Mouse (Mus musculus) heart, adult 8-10 months (tissue): Measurements from ENCODE around the gene Tubg1. TPM values are rescaled to one million over a fixed set of nuclear protein-coding genes. Genes with fewer than 3 reads are reported as not detected.
A peak's percentile ranks its signal among the peaks of the same experiment; 100 is the strongest.

Source experiments
- DNase-seq: peaks from one replicate; pipeline ENCODE4 v3.0.0; 2022; ENCODE audit warnings: low spot score
- total RNA-seq, 4 experiments: library from RNA; stranded (reverse); gene quantifications; 2 replicates each; pipeline ENCODE4 v1.2.4; 2022

Gene Tubg1
- total RNA-seq = 10 to 100 TPM; 23.2 to 27.3 (median 25.4) TPM

DNA sequence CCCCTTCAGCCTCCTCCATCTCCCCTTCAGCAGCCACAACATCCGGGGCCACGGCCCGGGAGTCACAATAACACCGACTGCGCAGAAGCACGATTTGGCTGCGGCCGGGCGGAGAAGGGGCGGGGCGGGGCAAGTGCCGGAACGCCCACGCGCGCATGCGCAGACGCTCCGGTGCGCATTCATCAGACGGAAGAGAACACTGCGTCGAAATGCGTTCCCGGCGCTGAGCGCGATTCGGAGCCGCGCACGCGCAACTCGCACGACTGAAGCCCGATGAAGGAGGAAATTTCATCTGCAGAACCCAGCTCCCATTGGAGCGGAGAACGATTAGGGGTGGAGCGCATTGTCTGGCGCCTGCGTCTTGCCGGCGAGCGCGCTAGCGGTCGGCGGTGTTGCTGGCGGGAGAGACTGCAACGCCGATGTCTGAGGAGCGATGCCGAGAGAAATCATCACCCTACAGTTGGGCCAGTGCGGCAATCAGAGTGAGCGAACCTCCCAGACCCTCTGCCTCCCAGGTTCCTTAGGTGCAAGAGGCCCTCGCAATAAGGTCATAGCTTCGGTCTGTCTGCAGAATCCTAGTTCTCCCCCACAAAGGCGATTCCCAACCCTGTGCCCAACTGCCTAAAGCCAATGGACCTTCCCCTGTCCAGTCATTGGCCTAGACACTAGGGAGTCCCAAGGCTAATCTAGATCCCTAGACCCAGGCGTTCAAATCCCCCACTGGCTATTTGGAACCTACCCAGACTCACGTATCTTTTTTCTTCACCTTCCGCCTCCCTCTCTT is at the start of gene Tubg1, which contains the start of gene Retreg3:
Tubg1 (plus strand) TSS at position 178 of the 784 bp plus-strand sequence.
Retreg3 (minus strand) TSS at position 133 of the 784 bp plus-strand sequence.
- peak; percentile 98 for DNase-seq

DNA sequence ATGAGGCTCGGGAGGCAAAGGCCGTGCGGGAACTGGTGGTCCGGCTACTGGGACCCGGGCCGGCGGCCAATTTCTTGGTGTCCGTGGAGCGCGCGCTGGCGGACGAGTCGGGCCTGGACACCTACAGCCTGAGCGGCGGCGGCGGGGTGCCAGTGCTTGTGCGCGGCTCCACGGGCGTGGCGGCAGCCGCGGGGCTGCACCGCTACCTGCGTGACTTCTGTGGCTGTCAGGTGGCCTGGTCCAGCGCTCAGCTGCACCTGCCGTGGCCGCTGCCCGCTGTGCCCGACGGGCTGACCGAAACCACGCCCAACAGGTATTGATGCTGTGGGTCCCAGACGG is 49.6 kb upstream of the Tubg1 start:
- DNase-seq = no peak

DNA sequence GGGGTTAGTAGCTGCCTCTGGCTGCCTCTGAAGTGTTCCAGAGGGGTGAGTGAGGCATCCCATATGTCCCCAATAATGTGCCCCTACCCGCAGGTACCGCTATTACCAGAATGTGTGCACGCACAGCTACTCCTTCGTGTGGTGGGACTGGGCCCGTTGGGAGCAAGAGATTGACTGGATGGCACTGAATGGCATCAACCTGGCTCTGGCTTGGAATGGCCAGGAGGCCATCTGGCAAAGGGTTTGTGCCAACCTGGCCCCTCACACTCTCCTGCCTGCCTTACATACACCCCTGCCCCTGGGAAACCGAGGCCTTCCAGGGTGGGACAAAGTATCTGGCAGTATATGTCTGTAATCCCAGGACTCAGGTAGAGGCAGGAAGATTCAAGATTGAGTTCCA is 48.8 kb upstream of the Tubg1 start:
- no peak for DNase-seq

DNA sequence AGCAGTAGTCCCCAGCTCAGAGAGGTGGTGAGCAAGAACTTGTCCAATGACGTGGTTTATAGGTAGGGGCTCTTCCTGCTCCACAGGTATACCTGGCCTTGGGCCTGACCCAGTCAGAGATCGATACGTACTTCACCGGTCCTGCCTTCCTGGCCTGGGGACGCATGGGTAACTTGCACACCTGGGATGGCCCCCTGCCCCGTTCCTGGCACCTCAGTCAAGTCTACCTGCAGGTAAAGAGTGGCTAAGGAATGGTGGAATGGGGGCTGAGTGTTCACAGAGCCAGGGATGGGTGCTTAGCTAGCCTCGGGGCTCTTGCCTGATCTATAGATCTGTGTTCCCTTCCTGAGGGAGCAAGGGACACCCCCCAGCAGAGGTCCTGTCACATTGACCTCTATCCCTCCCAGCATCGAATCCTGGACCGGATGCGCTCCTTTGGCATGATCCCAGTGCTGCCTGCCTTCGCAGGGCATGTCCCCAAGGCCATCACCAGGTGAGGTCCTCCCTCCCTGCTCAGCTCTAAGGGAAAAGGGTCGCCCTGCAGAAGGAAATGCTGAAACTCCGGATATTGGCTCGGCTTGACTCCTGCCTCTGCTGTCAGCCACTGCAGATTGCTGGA is 47.8 kb upstream of the Tubg1 start:
- DNase-seq = no peak

DNA sequence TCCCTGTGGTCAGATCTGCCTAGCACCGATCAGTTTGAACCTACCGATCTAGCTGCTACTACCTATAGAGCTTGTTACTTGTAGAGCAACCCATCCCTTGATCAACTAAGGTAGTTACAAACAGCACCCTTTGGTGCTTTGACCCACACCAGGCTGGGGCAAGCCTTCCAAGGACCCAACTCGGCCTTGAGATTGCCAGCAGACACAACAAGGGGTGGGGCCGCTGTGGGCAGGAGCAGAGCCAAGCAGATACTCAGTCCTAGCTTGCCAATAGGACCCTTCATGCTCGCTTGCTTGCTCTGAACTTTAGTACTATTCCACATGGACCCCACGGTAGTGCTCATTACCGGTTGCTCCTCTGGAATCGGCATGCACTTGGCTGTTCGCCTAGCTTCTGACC is 41.6 kb upstream of the Tubg1 start, which contains the start of gene Hsd17b1:
Hsd17b1 (plus strand) TSS at position 291 of the 400 bp plus-strand sequence.
- DNase-seq = no peak

DNA sequence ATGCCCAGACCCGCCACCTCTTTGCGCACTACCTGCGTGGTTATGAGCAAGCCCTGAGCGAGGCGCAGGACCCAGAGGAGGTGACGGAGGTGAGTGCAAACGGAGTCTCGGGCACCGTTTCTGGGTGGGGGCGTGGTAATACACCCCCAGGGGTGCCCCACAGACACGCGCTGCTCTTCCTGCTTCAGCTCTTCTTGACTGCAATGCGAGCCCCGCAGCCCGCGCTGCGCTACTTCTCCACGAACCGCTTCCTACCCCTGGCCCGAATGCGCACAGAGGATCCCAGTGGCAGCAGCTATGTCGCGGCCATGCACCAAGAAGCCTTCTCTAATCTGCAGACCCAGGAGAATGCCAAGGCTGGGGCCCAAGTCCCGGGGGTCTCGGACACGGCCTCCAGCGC is 40.0 kb upstream of the Tubg1 start:
- DNase-seq = no peak

DNA sequence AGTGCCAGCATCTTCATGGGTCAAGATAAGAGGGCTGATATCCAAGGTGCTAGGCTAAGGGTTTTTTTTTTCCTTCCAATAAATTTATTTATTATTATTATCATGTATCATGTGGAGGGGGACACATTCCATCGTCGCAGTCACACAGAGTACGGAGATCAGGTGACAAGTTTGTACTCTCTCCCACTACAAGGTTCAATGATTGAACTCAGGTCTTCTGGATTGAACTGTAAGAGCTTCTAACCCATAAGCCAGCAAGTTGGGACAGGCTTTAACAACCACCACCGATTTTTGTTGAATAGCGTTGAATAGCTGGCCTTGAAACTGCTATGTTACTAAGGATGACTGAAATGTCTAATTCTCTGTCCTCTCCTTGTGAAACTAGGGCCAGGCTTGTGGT is 39.3 kb upstream of the Tubg1 start:
- no peak for DNase-seq

DNA sequence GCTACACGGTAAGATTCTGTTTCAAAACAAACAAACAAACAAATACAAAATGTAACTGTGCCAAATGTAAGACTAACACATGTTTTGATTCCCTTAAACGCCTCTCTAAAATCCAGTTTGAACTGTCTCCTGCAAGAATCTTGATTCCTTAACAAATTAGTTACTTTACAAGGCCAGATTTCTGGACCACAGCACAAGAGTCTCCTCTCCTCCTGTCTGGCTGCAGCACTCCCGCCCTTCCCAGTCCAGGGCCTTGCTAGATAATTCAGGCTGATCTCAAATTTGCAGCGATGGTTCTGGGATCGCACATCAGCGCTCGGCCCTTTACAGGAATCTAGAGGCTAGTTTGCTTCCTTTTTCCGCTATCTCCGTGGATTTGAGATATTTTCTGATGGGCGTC is 38.1 kb upstream of the Tubg1 start:
- DNase-seq = no peak

DNA sequence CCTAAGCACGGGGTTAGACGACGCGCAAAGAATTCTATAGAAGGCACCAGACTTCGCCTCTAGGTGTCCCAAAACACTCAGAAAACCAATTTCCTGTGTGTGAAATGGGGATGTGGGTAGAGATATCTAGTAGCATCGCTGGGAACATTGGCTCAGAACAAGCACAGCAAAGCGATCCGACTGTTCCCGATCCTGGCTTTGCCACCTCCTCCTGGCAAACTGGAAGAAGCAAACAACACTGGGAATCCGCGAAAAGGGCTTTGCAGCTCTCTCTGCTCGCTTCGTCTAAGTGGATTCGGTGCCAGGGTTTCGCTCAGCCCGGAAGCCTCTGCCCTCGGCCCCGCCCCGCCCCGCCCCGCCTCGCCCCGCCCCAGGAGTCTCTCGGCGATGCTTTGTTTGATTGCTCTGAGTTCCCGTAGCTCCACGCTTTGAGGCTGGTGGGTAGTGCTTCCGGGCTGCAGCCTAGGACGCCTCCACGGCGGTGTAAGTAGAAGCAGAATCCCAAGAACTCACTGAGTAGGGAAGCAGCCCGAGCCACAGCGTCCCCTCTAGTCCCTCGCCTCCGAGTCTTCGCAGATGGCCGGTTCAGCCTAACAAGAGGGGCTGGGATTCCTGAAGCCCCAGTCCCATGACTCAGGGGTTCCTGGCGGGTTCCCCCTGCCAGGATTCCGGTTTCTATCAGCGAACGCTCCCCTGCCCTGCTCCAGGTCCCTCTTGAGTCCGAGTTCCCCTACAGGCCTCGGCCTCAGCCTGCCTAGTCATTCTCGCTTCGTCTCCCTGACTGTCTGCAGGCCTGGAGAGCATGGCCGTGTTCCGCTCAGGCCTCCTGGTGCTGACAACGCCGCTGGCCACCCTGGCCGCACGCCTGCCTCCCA is 37.3 kb upstream of the Tubg1 start, which contains the start of gene Coasy:
Coasy (plus strand) TSS at position 358 of the 875 bp plus-strand sequence.
- peak; percentile 87 for DNase-seq

DNA sequence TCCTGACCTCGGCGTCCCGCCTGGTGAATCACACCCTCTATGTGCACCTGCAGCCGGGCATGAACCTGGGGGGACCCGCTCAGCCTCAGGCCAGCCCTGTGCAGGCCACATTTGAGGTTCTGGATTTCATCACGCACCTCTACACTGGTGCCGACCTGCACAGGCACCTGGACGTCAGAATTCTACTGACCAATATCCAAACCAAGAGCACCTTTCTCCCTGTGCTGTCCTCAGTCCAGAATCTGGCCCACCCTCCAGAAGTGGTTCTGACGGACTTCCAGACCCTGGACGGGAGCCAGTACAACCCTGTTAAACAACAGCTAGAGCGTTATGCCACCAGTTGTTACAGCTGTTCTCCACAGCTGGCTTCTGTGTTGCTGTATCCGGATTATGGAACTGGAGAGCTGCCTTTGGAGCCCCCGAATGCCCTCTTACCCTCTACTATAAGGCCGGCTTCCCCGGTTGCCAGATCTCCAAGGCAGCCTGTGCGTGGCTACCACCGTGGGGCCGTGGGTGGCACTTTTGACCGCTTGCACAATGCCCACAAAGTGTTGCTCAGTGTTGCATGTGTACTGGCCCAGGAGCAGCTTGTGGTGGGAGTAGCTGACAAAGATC is 36.5 kb upstream of the Tubg1 start:
- no peak for DNase-seq

DNA sequence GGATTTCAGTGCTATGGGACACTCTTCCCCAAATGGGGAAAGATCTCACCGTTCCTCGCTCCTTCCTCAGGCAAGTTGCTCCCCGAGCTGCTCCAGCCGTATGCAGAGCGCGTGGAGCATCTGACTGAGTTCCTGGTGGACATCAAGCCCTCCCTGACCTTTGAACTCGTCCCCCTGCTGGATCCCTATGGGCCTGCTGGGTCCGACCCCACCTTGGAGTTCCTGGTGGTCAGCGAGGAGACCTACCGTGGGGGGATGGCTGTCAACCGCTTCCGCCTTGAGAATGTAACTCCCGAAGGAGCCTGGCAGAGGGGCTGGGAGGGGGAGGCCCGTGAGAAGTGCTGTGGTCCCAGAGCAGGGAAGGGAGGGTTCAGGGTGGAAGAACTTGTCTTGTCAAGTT is 35.5 kb upstream of the Tubg1 start:
- DNase-seq = no peak

DNA sequence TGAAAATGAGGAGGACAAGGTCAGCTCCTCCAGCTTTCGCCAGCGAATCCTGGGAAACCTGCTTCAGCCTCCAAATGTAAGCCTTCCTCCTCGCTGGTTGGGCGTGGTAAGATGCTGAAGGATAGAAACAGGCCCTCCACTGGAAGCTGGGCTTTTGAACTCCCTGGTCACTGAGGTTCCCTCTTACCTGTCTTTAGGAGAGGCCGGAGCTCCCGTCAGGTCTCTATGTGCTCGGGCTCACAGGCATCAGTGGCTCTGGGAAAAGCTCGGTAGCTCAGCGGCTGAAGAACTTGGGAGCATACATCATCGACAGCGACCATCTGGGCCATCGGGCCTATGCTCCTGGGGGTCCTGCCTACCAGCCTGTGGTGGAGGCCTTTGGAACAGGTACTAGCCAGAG is 34.9 kb upstream of the Tubg1 start:
- no peak for DNase-seq

DNA sequence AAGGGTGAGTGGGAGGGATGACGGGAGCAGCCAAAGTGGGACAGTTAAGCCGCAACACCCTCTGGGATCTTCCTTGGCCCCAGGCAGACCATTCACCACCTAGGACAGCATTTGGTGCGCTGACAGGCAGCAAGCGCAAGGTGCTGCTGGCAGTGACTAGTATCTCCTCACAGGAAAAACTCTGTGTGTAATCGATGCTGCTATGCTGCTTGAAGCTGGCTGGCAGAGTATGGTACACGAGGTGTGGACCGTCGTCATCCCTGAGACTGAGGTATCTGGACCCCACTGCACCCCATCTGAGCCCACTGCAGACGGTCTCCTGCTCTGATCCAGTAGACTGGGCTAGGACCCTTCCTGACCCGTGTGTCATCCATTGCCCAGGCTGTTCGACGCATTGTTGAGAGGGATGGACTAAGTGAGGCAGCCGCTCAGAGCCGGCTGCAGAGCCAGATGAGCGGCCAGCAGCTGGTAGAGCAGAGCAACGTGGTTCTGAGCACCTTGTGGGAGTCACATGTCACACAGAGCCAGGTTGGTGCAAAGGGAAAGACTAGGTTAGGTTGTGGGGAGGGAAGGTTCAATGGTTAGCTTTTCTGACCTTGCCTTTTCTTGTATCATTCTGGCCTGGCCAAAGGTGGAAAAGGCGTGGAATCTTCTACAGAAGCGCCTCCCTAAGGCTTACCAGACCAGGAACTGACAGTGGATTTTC is 34.0 kb upstream of the Tubg1 start:
- no peak for DNase-seq

DNA sequence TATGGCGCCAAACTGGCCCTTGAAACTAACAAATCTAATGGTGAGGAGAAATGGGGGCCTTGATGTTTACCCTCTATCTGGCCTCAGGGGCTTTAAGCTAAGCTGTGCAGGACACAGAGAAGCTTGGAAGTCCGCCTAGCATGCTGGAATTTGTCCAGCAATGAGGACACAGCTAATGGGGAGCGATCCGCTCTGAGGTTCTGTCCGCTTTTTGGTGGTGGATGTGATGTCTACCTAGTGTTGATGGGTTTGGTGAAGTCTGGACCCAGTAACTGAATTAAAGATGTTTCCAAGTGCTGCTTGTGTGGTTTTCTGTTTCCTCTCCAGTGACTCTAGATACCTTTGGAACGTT is 33.4 kb upstream of the Tubg1 start:
- no peak for DNase-seq

DNA sequence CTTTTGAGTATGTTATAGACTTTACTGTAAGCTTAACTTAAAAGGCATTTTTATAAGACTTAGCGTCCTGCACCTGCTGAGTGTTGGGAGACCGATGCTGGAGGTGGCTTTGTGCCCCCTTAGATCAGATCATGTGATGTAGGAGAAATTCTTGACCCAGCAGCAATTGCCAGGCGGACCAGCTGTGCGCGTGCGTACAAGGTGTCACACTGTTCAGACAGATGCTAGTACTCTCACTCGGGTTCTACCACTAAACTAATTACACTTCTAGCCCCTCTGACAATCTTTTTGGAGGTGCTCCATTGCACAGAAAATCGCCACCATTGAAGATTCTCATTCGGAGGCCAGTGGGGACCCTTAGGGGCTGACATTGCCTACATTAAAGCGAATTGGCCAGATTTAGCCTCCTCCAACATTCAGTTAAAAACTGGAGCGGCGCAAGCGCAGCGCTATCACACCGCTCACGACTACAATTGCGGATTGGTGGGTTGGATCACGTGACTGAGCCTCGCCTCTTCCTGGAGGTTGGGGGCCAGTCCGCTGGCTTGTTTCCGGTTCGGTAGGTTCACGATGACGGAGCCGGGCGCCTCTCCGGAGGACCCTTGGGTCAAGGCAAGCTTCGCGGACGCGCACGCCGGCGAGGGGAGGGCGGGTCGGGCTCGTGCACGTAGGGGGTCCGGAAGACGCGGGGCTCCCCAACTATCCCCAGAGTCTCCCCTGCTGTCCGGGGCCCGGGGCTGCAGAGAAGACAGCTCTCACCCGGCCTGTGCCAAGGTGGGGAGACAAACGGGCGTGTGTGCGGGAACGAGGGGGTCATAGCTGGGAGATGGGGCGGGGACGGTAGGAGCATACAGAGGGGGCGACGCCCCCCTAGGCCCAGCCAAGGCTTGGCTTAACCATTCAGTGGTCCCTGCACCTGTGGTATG is 32.7 kb upstream of the Tubg1 start, which contains the start of gene Mlx:
Mlx (plus strand) TSS at position 522 of the 926 bp plus-strand sequence.
- peak; percentile 93 for DNase-seq

DNA sequence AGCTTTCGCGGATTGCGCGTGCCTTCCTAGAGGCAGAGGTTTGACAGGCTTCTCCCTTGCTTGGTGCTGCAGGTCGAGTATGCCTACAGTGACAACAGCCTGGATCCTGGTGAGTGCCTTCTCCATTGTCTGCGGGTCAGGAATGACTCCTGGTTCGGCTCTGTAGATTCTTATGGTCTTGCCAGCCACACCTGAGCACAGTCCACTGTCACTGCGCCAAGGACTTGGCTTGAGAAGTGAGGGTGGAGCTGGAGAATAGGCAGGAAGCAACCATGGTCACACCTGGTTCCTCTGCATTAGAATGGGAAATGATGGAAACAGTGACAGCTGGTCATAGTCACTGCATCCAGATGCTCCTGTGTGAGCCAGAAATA is 32.1 kb upstream of the Tubg1 start:
- no peak for DNase-seq

DNA sequence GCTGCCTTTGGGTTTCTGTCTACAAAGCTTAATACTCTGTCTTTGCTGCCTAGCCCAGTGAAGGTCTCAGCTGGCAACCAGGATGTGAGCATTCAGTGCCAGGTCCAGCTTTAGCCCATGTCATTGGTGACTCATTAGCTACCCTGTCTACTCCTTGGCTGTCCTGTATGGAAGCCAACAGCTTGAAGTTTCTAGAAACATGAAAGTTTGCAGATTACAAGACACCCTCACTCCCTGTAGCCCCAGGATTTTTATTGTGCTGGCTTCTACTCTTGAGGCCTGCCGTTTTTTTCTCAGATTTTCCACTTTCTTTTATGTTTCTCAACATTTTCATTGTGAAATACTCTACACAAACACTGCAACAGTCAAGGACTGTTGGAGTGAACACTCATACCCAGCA is 29.8 kb upstream of the Tubg1 start:
- DNase-seq = no peak

DNA sequence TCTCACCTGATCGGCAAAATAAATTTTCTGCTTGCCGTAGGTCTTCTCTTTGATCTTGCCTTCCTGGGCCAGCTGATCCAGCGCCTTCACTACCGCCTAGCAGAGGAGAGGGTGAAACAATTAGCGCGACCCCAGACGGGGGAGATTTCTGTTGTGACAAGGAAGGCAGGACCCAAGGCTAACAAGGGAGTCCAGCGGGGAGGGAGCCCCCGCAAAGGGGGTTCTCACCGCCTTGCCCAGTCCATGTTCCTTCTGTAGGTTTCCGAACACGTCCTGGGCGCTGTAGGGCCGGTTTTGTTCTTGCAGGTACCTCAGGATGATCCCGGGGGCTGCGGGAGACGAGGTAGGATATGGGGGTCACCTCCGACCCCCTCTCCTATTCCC is 24.8 kb upstream of the Tubg1 start:
- DNase-seq = no peak

DNA sequence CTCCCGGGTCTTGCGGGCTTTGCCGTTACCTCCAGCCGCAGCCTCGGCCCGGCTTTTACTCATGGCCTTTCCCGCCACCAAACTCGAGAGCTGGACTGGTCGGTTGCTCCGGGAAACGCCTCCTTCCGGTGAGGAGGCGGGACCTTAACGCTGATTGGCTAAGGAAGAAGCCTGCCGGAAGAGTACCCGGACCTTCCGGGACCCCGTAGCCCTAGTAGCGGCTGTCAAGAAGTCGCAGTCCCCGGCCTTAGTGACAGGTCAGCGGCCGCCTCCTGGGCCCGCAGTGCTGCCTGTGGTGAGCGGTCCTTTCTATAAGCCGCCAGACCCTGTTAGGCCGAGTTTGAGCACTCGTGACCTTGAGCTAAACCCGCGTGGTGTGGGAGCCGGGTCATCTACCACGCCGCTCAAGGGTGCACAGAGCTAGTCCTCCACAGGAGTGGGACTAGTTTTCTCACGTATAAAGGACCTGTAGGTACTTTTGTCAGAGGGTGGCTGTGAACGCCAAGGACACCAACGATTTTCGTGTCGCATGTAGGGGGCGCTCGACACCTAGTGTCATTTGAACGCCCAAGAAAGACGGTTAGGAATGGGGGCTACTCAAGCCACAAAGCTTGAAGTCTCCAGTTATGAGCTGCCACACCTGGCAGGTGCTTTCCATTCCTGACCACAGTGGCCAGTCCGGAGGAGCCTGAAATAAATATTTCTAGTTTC is 24.3 kb upstream of the Tubg1 start, which contains the start of gene Psmc3ip:
Psmc3ip (minus strand) TSS at position 123 of the 711 bp plus-strand sequence.
- DNase-seq = peak; percentile 97
